Mouse (Mus musculus) kidney, postnatal 4 days (tissue): ENCODE measurements at regions not wholly inside any gene's neighbourhood (a gene's known extent, or its start where the extent isn't known, plus 50 kb on each side); places are given as distances from the start of the nearest gene placed in this dataset.

Experiments used
- DNase-seq, 2 experiments: peaks; one replicate each; pipeline ENCODE4 v3.0.0; 2021; ENCODE audit warnings: mixed read lengths in 2 of 2

- peak; percentile 48 to 73 for DNase-seq
These were observed 253.7 kb downstream of the Cd83 start for GRCm38 (mm10) chr13:44038322-44038721.

GRCm38 (mm10) chr13:44040640-44041039, 256.1 kb downstream of the Cd83 start:
- DNase-seq = peak; percentile 32 to 56

DNA sequence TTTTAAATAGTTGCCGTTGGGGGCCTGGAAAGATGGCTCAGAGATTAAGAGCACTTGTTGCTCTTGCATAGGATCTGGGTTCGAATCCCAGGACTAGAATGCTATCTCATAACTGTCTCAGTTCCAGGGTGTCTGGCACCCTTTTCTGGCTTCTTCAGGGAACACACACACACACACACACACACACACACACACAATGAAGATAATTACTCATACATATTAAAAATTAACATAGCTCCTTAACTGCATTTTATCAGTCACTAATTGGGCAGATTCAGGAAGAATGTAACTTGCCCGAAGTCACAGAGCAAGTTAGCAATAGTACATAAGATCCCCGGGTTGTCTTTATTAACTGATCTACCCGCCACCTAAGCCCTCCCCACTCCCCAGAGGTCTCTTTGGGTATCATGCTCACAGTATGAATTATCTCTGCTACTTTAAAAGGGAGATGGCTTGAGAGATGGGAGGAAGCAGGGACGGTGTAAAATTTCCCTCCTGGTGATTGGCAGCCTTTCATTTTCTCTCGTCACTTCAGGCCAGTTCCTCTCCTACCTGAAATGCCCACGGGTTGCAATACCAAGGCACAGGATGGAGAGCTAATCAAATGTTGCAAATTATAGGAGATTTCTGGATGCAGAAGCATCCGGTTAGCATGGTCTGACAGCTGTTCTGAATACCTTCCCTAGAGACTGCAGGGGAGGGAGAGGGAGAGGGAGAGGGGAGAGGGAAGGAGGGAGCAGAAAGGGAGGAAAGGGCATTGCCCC, 258.3 kb downstream of the Cd83 start:
- DNase-seq = no peak

GRCm38 (mm10) chr13:44043494-44043885, 258.9 kb downstream of the Cd83 start:
- no peak for DNase-seq

DNA sequence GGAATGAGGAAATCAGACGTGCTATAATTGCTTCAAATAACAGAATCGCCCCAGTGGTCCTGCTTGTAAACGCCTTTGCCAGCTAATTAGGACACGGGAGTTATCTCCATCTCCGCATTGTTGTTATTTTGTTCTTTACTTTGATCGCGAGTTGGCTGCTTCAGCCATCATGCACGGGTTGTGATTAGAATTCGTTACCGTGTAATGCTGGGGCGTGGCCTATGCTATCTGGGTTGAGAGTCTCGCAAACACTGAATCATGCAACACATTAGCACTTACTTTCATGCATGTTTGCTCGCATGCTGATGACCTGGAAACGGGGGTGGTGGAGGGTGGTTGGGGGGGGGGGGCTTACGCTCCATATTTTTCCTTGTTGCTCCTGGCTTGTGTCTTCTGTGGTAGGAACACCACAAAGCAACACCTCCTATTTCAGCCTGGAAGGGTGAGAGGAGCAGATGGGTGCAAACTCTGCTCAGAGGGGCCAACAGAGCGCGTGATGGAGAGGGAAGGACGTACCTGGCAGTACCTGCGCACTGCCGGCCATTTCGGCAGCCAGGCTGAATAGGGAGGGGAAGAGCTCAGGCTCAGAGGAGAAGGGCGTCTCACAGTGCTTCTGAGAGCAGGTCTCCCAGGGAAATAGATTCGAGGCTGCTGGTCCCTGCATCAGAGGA, 260.1 kb downstream of the Cd83 start:
- DNase-seq = no peak

DNA sequence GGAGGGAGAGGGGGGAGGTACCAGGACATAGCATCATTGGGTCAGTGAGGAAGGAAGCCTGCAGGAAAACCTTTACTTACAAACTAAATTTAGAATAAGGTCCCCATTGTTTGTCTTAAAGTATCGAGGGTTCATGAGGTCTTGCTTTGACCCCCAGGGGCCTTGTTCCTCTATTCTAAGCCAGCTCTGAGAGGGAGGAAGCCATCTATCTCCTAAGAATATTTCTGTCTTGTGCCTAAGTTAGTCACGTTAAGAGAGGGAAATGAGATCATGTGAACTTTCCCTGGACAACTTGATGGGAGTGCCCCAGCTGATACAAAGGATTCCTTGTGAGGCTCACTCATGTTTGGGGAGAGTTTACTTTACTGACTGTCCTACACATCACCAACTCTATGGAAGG, 261.9 kb downstream of the Cd83 start:
- peak in 1 of 2 experiments; percentile 9 for DNase-seq

DNA sequence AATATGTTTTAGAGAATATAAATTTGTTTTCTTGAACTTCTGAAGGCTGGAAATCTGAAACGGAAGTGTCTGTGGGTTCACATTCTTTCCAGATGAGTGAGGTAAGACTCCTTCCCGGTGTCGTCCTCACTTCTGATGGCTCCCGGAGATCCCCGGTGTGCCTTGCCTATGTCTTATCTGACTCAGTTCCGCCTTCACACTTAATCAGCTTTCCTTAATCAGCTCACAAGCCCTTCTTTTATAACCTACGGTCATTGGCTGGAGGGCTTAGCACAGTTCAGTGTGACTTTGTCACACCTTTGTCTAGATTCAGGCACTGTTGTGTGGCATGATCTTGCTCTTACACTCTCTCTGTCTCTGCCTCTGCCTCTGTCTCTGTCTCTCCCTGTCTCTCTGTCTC, 269.6 kb downstream of the Cd83 start:
- no peak for DNase-seq

- peak; percentile 62 to 72 for DNase-seq
These were observed 271.3 kb downstream of the Cd83 start for GRCm38 (mm10) chr13:44055573-44056491.

GRCm38 (mm10) chr13:44056716-44057115, 272.1 kb downstream of the Cd83 start:
- DNase-seq = no peak

GRCm38 (mm10) chr13:44057542-44057941, 273.0 kb downstream of the Cd83 start:
- DNase-seq = no peak

- DNase-seq = no peak
These were observed 273.7 kb downstream of the Cd83 start for GRCm38 (mm10) chr13:44058277-44058676.

DNA sequence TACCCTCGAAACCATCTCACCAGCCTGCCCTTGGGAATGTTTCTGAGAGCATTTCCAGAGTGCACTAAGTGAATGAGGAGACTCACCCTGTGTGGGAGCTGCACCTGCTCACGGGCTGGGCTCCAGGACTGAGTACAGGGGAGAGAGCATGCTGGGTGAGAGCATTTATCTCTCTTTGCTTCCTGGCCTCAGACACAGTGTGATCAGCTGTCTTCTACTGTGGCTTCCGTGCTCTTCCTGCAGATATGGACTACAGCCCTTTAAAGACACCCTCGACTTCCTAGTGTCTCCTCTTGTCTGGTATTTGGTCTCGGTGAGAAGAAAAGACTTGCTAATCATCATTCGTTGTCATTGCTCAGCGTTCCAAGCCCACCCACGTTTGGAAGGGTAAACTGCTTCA, 274.9 kb downstream of the Cd83 start:
- no peak for DNase-seq

DNA sequence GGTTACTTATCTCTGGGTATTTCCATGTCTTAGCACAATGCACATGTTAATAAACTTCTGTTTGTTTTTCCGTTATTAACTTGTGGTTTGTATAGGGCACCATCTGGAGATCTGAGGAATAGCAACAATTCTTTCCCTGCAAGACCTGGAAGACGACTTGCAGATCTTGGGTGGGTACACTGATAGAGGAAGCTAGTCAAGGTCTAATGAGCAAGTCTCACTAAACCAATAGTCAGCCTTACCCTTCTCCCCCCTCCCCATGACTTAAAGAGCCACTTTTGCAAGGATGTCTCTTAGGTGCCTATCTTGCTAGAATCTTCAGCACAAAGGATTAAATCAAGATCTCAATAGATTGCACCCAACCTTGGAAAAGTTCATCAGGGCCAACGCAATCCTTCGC, 276.7 kb downstream of the Cd83 start:
- DNase-seq = no peak

GRCm38 (mm10) chr13:44061721-44062300, 277.2 kb downstream of the Cd83 start:
- DNase-seq = no peak

DNA sequence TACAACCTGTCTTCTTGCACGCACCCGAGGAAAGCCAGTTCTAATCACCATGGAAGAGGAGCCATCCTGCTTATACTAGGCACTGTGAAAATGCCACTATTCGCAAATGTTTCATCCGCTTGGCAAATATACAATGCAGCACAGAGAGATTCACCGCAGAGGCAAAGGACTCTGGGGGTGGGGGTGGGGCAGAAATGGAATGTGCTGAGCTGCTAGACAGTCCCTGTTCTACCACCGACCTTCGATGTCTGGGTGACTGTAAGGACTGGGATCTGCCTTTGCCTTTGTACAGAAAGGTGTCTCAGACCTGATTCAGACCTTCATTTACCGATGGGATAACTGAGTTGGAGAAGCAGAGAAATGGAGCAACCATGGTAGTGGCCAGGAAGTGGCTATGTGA, 278.7 kb downstream of the Cd83 start:
- DNase-seq = no peak

GRCm38 (mm10) chr13:44064026-44064425, 279.5 kb downstream of the Cd83 start:
- no peak for DNase-seq

GRCm38 (mm10) chr13:44065741-44066185, 281.2 kb downstream of the Cd83 start:
- peak; percentile 57 to 73 for DNase-seq

DNA sequence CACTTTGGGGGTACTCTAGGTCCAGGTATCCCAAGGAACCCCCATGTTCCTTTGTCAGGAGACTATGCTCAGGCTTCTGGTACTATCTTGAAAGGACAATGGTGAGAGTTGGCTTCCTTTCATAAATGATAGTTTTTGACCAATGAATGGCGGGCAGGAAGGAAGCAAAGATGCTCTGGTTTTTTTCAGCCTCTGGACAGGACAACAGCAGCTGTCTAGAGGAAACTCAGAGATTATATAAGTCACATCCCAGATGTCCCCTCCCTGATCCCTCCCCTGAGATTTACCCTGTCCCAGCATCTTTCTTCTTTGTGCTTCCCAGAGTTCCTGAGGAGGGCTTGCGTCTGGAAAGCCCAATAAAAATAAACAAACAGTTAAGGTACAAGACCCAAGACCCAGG, 282.7 kb downstream of the Cd83 start:
- no peak for DNase-seq

- no peak for DNase-seq
These were observed 284.4 kb downstream of the Cd83 start for GRCm38 (mm10) chr13:44068951-44069350.

DNA sequence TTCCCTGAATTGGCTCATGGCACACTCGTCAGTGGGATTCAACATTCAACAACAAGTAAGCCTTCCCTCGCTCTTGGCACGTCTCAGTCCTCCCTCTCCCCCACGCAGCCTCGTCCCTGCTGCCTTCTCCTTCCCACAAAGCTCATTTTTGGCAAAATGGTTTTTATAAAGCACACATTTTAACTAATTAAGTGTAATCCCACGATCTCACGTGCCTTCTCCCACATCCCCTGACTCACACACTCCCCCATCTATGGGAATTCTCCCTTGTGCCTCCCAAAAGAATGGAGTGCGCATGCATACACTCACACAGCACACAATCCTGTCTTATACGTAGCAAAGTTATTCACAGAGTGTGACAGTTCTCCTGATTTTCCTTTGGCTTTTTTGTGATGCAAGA, 288.5 kb downstream of the Cd83 start:
- no peak for DNase-seq

DNA sequence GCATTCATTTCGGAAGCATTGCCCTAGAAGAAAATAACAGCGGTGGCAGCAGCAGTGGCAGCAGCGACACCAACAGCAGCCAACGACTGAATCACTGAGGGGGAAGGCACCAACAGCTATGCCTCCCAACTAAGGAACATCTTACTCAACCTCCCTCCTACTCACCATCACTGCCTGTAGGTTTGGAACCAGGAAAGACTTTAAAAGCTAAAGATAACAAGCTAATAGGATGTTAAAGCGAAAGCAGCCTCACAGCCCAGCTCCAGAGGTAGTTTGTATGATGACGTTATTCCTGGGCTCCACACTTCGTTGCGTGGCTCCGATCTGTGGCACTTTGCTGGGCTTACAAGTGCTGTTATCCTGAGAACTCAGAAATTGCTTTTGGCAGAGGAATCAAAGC, 289.6 kb downstream of the Cd83 start:
- no peak for DNase-seq

DNA sequence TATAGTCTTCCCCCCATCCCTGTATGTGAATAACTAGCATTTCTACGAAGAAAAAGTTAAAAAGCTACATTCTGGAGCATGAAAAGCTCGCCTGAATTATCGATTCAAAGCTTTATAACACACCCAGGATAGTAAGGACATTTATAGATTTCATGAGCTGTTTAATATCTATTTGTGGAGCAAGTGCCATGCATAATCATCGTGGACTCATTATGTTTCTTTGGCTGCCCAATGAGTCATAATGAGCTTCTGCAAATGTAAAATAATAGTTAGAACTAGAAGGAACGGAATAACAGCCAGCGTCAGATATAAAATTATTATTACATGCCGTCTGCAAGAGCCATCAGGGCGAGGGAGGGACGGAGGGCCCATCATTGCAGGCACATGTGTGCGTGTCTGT, 292.4 kb downstream of the Cd83 start:
- DNase-seq = no peak
